Mouse (Mus musculus): Measurements from ENCODE around the gene Grin3b. TPM values are rescaled to one million over a fixed set of nuclear protein-coding genes. Genes with fewer than 3 reads are reported as not detected.

The Grin3b gene
- total RNA-seq, 2 experiments from 2014 or later, result 0.32 to 0.59 TPM

DNA sequence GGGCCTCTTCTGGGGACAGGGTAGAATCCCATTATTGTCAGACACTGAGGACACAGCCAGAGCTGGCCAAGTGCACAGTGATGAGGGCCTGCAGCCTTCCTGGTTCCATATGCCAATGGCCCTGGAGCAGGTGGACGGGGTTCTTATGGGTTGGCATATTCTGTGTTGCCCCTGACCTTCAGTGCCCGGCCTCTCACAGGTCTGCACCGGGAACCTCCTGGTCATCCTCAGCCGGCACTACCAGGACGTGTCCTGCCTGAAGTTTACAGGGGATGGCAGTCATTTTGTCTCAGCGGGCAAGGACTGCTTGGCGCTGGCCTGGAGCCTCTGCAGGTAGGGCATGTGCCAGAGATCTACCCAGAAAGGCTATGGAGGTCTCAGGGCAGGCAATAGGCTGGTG, 5.8 kb upstream of the Grin3b start:
- no peak for DNase-seq (ENCODE audit: low spot score)

DNA sequence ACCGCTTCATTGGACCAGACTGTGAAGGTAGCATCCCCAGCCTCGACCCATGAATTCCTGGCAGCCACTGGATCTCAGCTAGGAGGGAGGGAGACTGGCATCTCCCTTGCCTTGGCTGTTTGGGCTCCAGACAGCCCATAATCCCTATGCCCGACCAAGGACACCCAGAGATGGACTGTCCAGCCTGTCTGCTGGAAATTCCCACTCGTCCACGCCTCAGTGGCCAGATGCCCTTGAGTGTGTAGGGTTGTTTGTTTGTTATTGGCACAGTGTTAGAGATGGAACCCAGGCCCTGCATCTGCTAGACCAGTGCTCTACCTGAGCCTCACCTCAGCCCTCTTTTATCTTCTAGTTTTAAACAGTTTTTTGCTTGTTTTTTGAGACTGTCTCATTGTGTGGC, 5.2 kb upstream of the Grin3b start:
- DNase-seq (ENCODE audit: low spot score), result no peak

DNA sequence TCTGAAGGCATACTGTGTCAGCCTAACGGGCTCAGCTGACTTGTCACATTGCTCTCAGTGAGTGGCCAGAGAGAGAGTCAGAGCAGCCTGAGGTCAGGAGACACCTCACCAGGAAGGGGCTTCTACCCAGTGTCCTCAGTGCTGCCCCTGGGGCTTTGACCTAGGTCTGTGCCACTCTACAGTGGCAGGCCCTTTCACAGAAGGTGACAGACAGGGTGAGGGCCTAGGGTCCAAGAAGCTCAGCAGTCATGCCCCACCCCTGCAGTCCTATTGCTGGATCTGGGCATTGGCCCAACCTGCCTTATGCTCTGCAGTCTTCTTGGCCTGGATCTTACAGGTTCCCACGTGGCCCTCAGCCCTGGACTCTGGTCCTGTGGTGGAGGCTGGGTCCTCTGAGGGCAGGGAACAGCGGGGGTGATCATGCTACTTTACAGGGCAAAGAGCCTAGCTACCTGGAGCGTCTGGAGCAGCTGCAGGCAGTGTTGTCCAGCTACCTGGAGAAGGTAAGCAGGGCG, 3.6 kb upstream of the Grin3b start:
- no peak for DNase-seq (ENCODE audit: low spot score)

DNA sequence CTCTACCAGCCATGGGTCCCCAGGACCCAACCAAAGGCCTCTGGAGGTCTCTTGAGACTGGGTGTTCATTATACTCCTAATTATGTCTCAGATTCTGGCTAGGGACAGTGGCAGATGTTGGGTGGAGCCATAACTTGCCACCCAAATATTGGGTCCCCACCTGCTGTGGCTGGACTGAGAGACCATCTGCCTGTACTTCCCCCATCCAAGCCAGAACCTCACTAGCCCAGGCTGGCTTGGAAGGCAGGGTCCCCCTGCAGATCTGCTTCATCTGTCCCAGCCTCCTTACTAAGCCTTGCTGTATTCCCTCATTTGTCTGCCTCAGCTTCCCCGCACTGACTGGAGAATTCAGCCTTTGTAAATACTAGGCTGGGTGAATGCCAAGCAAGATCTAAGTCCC, 2.3 kb upstream of the Grin3b start:
- DNase-seq (ENCODE audit: low spot score), result no peak

DNA sequence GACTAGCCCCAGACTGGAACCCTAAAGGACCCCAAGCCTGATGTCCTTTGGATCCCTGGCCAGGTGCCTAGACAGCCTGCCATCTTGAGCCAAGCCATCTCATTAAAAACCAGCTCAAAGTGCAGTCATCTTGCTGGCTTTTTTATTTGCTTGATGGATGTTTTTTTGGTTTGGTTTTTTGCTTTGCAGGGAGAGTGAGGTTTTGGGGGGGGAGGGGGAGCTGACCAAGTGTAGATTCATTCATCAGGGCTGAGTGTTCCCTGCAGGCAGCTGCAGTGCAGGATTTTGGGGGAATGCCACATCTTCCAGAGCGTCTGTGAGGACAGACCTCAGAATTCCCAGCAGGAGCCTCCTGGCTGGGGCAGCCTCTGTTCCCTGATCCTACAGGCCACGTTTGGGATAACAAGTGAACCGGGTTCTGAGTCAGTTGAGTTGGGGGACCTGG, 1.4 kb upstream of the Grin3b start:
- DNase-seq (ENCODE audit: low spot score), result no peak

DNA sequence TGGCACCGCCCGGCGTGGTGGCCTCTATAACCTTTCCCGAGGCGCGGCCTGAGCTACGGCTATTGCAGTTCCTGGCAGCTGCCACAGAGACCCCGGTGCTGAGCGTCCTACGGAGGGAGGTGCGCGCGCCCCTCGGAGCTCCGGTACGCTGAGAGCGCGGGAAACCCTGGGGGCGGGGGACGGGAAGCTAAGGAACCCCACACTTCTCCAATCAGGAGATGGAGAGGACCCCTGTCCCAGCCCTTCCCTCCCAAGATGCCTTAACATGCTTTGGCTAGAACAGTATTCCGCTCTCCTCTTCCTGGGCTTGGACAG, 625 bp downstream of the Grin3b start:
- no peak for DNase-seq (ENCODE audit: low spot score)

DNA sequence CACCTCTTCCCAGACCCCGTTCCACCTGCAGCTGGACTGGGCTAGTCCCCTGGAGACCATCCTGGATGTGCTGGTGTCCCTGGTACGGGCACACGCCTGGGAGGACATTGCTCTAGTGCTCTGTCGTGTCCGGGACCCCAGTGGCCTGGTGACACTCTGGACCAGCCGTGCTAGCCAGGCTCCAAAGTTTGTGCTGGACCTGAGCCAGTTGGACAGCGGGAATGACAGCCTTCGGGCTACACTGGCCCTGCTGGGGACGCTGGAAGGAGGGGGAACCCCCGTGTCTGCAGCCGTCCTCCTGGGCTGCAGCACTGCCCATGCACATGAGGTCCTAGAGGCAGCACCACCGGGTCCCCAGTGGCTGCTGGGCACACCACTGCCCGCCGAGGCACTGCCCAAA, 2.3 kb downstream of the Grin3b start:
- no peak for DNase-seq (ENCODE audit: low spot score)

DNA sequence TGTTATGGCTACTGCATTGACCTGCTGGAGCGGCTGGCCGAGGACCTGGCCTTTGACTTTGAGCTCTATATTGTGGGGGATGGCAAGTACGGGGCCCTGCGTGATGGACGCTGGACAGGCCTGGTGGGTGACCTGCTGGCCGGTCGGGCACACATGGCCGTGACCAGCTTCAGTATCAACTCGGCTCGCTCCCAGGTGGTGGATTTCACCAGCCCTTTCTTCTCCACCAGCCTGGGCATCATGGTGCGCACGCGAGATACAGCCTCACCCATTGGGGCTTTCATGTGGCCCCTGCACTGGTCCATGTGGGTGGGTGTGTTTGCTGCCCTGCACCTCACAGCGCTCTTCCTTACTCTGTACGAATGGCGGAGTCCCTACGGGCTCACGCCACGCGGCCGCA, 3.6 kb downstream of the Grin3b start:
- no peak for DNase-seq (ENCODE audit: low spot score)

DNA sequence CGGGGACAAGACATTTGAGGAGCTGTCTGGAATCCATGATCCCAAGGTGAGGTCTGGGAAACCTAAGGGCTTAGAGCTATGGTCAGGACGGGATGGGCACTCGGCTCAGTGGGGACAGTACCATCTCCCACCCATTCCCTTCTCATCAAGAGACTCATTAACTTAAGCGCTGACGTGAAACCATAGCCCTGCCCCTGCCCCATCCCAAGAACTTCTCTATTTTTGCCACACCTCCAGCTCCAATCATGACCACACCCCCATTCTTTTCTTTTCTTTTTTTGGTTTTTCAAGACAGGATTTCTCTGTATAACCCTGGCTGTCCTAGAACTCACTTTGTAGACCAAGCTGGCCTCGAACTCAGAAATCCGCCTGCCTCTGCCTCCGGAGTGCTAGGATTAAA, 4.2 kb downstream of the Grin3b start:
- no peak for DNase-seq (ENCODE audit: low spot score)

DNA sequence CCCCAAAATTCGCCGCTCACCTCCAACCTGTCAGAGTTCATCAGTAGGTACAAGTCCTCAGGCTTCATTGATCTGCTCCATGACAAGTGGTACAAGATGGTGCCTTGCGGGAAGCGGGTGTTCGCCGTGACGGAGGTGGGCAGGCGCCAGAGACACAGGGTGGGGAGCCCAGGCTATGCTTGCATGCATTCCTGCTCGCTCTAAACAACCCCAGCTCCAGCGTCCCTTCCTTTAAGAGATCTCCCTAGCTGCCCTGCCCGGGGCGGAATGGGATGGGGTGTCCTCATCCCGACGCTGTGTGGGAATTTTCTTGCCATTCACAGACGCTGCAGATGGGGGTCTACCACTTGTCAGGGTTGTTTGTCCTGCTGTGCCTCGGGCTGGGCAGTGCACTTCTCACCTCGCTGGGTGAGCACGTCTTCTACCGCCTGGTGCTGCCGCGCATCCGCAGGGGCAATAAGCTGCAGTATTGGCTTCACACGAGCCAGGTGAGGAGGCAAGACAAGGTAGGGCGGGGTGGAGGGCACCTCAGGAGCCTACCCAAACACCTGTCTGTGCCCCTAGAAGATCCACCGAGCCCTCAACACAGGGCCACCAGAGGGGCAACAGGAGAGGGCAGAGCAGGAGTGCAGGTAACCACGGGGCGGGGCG, 5.7 kb downstream of the Grin3b start:
- DNase-seq (ENCODE audit: low spot score), result no peak

DNA sequence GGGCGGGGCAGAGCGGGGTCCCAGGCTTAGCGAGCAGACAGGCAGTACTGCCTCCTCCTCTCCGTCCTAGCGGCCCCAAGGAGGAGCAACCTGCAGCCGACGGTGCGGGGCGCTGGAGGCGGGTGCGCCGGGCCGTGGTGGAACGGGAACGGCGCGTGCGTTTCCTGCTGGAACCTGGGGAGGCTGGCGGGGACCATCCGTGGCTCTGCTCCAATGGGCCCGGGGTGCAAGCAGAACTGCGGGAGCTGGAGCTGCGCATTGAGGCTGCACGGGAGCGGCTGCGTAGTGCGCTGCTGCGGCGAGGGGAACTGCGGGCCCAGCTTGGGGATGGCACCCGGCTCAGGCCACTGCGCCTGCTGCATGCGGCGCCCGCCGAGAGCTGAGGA, 6.2 kb downstream of the Grin3b start:
- DNase-seq (ENCODE audit: low spot score), result no peak

DNA sequence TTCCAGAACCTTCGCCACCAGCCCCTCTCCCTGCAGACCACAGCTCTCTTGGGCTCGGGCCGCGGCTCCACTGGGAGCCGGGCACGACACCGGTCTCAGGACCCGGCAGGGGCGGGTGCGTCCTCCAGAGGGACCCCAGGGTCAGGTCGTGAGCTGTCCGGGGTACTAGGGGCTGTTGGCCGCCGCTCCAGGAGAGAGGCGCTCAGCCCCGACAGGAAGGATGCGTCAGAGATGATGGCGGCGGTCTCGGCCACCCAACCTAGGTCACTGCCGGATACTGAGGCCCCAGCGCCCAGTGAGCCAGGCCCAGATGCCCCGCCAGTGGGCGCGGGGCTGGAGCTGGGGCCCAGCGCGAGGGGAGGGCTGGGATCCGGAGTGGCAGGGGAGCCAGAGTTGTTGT, 6.8 kb downstream of the Grin3b start:
- no peak for DNase-seq (ENCODE audit: low spot score)

DNA sequence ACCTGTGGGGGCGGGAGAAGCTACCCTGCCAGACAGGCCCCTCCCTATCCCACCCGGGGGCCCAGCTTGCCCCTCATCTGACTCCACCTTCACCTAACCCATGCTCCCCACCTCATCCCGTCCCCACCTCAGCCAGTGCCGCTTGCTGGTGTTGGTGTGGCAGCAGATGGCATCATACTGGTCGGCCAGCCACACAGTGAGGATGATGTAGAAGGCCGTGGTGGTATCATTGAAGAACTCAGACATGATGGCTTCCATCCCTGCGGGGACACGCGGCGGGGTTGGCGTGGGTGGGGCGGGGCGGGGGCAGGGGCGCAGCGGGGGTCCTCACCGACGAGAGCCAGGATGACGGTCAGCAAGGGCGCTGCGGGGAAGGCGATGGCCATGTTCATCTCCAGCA, 7.5 kb downstream of the Grin3b start:
- DNase-seq (ENCODE audit: low spot score), result no peak

DNA sequence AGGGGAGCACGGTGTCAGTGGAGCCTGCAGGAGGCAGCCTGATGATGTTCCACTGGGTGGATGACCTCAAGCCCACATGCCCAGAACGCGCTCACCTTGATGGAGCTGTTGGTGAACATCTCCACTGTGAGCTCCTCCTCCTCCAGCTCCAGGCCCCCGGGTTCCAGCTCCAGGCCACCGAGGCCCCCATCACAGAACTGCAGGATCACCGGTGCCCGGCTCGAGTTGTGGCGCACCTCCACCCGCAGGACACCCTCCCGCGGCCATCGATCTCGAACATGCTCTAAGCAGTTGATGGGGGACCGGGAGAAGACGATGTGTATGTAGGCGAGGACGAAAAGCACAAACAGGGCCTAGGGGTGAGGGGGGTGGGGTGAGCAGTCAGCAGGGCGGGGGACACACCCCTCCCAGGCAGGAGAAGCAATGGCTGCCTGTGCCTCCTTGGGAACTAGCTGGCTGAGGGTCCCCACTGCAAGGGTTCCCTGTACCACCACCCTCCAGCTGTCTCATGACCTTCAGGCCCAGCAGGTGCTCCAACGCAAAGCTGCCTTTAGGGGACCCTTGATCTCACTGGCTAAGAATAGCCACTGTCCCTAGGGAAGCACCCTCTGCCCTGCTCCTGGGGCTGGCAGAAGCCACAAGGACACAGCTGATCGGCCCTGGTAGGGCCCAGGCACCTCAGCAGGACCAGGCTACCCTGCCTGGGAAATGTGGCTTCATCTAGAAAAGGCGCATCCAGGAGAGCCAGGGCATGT, 9.1 kb downstream of the Grin3b start:
- DNase-seq (ENCODE audit: low spot score), result peak; percentile 82

DNA sequence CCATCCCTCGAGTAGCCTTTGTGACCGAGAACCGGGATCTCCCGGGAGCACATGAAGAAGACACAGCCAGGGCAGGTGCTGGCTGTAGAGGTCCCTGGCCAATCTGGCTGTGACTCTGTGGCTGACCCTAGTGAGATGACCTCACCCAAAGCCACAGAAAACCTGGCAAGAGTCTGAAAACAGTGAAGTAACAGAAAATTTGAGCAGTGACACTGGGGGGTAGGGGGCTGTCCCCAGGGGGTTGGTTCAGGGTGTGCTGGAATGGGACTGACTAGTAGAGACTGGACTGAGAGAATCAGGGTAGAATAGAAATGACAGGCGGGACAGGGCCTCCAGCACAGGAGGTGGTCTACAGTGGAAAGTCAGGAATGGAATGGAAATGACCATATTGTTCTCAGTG, 12.7 kb downstream of the Grin3b start:
- DNase-seq (ENCODE audit: low spot score), result no peak

DNA sequence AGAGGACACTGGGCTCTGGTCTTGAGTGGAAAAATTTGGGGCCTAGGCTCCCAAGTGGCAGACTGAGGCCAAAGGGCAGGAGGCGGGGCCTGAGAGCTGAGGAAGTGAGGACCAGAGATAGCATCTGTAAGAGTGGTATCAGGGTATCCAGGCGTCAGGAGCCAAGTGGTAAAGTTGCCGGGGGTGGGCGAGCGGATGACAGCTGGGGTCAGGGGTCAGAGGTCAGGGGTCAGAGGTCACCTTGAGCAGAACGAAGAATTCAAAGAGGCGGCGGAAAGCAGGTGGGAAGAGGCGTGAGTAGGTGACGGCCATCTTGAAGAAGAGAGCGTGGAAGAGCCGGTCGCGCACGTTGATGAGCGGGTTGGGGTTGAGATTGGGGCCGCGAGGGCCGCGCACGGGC, 13.2 kb downstream of the Grin3b start:
- peak; percentile 73 for DNase-seq (ENCODE audit: low spot score)

DNA sequence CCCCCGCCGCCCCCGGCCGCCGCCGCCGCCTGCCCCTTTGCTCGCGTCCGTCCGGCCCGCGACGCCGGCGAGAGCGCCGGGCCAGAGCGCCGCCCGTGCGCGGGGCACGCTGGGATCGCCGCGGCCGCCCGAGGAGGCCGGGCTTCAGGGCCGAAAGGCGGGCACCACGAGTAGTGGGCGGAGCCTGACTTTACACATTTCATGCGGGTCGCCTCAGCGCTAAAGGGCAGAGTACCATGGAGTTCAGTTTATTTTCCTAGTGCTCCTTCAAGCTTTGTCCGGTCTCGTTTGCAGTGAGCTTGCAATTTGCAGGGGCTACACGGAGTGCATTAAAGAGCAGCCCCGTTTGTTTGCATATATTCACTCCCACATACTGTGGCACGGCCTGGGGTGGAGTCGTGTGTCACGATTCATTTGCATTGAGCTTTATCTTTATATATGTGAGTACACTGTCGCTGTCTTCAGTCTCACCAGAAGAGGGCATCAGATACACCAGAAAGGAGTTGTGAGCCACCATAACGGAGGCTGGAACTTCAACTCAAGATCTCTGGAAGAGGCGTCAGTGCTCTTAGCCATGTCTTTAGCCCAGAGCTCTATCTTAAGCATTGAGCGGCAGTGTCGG, 13.8 kb downstream of the Grin3b start, which contains the start of gene Tmem259:
Tmem259 (minus strand) TSS at position 136 of the 622 bp plus-strand sequence.
- peak; percentile 85 for DNase-seq (ENCODE audit: low spot score)

DNA sequence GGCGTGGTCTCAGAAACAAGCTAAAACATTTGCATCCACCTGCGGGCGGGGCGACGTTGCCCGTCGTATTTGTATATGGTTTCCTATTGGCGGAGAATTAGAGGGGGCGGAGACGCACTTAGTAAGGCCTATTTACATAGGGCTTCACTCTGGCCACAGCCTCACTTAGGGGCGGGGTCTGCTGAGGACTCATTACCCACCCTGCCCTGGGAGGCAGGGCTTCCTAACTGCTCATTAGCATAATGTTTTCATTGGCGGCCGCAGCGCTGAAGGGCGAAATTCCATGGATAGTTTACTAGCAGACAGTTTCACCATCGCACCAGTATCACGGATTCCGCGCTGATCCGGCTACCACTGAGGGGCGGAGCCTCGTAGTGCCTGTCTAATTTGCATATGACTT, 14.4 kb downstream of the Grin3b start:
- DNase-seq (ENCODE audit: low spot score), result peak; percentile 98

DNA sequence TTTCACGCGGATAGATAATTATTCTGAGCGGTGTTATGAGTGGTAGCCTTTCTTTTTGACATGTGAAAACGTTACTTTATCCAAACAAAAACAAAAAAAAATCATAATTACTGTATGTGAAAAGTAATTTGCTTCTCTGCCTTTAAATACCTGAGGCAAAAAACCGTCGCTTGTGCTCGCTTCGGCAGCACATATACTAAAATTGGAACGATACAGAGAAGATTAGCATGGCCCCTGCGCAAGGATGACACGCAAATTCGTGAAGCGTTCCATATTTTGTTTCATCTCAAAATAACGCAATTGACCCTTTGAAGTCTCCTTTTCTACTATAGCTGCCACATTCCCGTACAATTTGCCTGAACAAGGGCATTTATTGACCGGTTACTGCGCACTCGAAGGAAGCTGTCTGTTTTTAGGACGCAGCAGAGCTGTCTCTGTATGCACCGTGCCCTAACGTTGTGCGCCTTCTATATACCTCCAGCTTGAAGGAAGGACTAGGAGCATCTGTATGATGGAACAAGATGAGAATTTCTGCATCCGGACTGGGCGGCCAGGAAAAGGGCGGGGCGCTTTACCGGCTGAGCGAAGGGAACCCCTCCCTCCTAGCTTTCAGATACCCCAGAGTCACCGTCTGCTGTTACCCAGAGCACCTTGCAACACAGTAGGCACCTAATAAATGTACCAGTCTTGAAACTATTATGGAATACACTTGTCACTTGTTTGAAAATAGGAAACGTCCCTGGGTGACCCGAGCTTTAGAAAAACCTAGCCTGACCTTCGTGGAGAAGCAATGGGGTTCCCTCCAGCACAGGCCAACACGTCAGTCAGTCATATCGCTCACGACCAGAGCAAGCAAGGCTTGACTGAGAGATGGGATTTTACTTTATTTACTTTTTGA, 15.1 kb downstream of the Grin3b start:
- peak; percentile 62 for DNase-seq (ENCODE audit: low spot score)

DNA sequence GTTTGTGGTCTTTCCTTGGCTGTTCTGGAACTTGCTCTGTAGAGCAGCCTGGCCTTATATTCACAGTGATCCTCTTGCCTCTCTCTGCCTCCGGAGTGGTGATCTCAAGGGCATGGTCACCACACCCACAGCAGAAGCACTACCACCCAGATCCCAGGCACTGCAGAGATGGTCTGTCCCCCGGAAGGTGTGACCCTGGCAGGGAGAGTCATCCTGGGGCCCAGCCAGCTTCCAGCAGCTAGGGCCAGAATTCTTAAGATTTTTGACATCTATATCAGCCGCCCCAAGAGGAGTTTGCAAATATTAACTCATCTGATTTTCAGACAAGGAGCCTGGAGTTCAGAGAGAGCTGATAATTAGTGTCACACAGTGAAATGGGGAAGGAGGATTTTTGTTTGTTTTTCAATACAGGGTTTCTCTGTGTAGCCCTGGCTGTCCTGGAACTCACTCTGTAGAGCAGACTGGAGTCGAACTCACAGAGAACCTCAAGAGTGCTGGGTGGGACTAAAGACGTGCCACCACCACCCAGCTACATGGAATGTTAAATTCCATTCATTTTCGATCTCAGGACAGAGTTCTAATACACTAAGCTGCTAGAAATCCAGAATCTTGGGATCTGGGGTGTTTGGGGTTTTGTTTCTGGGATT, 15.8 kb downstream of the Grin3b start:
- peak; percentile 52 for DNase-seq (ENCODE audit: low spot score)

DNA sequence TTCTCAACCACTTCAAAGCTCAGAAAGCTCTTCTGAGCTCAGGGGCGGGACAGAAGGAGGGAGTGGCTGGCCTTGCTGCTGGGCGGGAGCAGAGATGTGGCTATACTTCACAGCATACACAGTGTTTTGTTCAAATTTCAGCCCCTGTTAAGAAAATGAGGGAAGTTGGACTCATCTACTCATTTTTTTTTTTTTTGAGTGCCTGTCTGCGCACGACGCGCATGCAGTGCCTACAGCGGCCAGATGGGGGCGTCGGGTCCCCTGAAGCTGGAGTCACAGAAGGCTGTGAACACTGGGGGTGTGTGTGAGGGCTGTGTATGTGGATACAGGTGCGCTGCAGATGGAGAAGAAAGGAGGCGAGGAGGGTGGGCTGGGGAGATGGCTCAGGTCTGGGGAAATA, 16.4 kb downstream of the Grin3b start:
- peak; percentile 86 for DNase-seq (ENCODE audit: low spot score)

Data from gastrocnemius, adult 18-20 months (tissue).